Mouse (Mus musculus): ENCODE data around the gene Kif3b.

- no peak for TF ChIP-seq CTCF (IDR thresholded peaks at IDR 0.05; ENCODE audit: extremely low read depth, insufficient read depth, insufficient read length, insufficient replicate concordance)
- no peak for TF ChIP-seq POLR2A (IDR thresholded peaks at IDR 0.05; ENCODE audit: low read depth, low read length)
Observed at GRCm38 (mm10) chr2:153259864-153260674, 31.1 kb upstream of the Kif3b start.

All from spleen, adult 2 months (tissue).